Mouse (Mus musculus) layer of hippocampus, adult 18-20 months (tissue): ENCODE measurements around the gene Rtl5. TPM values are rescaled to one million over a fixed set of nuclear protein-coding genes. Genes with fewer than 3 reads are reported as not detected.

Experiments
- DNase-seq, 2 experiments: peaks; one replicate each; pipeline ENCODE4 v3.0.0; 2022; ENCODE audit warnings: low spot score in 2 of 2
- total RNA-seq, 2 experiments: library from RNA; stranded (reverse); gene quantifications; 2 replicates each; pipeline ENCODE4 v1.2.3; 2021

The Rtl5 gene
- total RNA-seq, 2 experiments from 2014 or later, result 7.5 to 10.8 TPM

- DNase-seq, result no peak
Observed at GRCm38 (mm10) chrX:102017213-102017923, 53.7 kb downstream of the Rtl5 start.

Other genes with a start within 250 kb of the Rtl5 start
- gene Nhsl2, start 221.9 kb downstream of the Rtl5 start, total RNA-seq, result 10 to 100 TPM; 55.1 to 55.3 TPM
- gene Pin4, start 48.1 kb upstream of the Rtl5 start, total RNA-seq, result 10 to 100 TPM; 27.1 to 28.3 TPM
- under 1 TPM; 0.10 to 0.12 TPM for gene Ercc6l, start 85.8 kb upstream of the Rtl5 start, total RNA-seq
- gene Rps4x, start 118.1 kb upstream of the Rtl5 start, total RNA-seq, result 100 to 1,000 TPM; 433 to 518 TPM
- gene Cited1, start 180.9 kb upstream of the Rtl5 start, total RNA-seq, result 1 to 10 TPM; 1.5 to 1.8 TPM